Mouse (Mus musculus): ENCODE data around the gene Cacul1.

GRCm38 (mm10) chr19:60529302-60529701, 51.5 kb downstream of the Cacul1 start:
- TF ChIP-seq EP300 (IDR thresholded peaks at IDR 0.05) (no peak), CTCF (IDR thresholded peaks at IDR 0.05) (no peak)
